Mouse (Mus musculus): ENCODE results near the gene Cd59b.

- TF ChIP-seq POLR2A (IDR thresholded peaks at IDR 0.05; ENCODE audit: low read depth, low read length) (no peak), CTCF (conservative IDR thresholded peaks at IDR 0.05; ENCODE audit: insufficient read depth, insufficient read length, low read depth, low read length) (no peak)
Observed at GRCm38 (mm10) chr2:104121681-104122504, 52.2 kb downstream of the Cd59b start.
